Mouse (Mus musculus) mature B cell (primary cell): ENCODE measurements around the gene Kbtbd12.

Source experiments
- in situ Hi-C: fragments of 300-500 bp; cut with MboI; formaldehyde crosslinking; loops from 2 replicates; pipeline ENCODE4 v1.14.3; 2019

Gene Kbtbd12

GRCm38 (mm10) chr6:88500405-88500767 is 137.4 kb downstream of the Kbtbd12 start:
- in situ Hi-C loops: loop anchor here (10.0 kb wide), 1 partner anchor 306 kb away; the partner anchor contains the start of gene Gata2

- in situ Hi-C loops: loop anchor here (10.0 kb wide), 1 partner anchor 305 kb away; the partner anchor contains the start of gene Gata2
Observed at GRCm38 (mm10) chr6:88499481-88500404, 138.0 kb downstream of the Kbtbd12 start.
